Mouse (Mus musculus): ENCODE measurements around the gene Amotl2.

- no peak for TF ChIP-seq CTCF (IDR thresholded peaks at IDR 0.05; ENCODE audit: borderline replicate concordance, extremely low read depth, insufficient read depth, insufficient read length)
- no peak for TF ChIP-seq POLR2A (IDR thresholded peaks at IDR 0.05; ENCODE audit: borderline replicate concordance, extremely low read depth, insufficient read depth, insufficient read length, poor library complexity, severe bottlenecking)
Observed at GRCm38 (mm10) chr9:102735996-102736395, 19.5 kb downstream of the Amotl2 start.

Data from brain, embryonic 14.5 days (tissue).